Comparison of ENCODE assay signal across 27 mouse cellular contexts in genomic region chr10:111897361-111897760, GRCm38 (mm10).
"Had no signal": no experiment of that assay in that cellular context is flagged by ENCODE, and none has a peak within 500 bp of the region (broad histone marks: within the 10 kb centered on the region; RNA-seq: fewer than 3 reads in every experiment).

No protein-coding gene starts in this region.

- H3K27ac ChIP-seq: gastrocnemius, adult 2 months; heart, adult 2 months; heart, embryonic 10.5 days; hindbrain, embryonic 10.5 days; hindbrain, embryonic 12.5 days; hindbrain, embryonic 14.5 days; intestine, embryonic 15.5 days; kidney, embryonic 15.5 days; kidney, postnatal 0 days; limb, embryonic 13.5 days; limb, embryonic 15.5 days had no signal

- H3K4me1 ChIP-seq: intestine, embryonic 15.5 days had no signal

- H3K27me3 ChIP-seq: heart, embryonic 12.5 days; hindbrain, embryonic 12.5 days; intestine, embryonic 15.5 days; kidney, embryonic 15.5 days; limb, embryonic 13.5 days; limb, embryonic 15.5 days had no signal

- H3K4me2 ChIP-seq: heart, embryonic 12.5 days; hindbrain, embryonic 12.5 days; hindbrain, embryonic 14.5 days; intestine, embryonic 15.5 days; kidney, embryonic 15.5 days; limb, embryonic 13.5 days; limb, embryonic 15.5 days had no signal

- H3K9me3 ChIP-seq: heart, embryonic 10.5 days; heart, embryonic 12.5 days; hindbrain, embryonic 10.5 days; hindbrain, embryonic 12.5 days; intestine, embryonic 15.5 days; kidney, embryonic 15.5 days; limb, embryonic 13.5 days; limb, embryonic 15.5 days had no signal

- DNase-seq: forebrain, postnatal 0 days; gastrocnemius, adult 2 months; gastrocnemius, postnatal 10 days; gastrocnemius, postnatal 25 days; heart, adult 2 months; heart, postnatal 10 days; heart, postnatal 4 days; kidney, adult 11 months; kidney, adult 2 months; kidney, adult 9 months; kidney, postnatal 14 days; kidney, postnatal 36 days; layer of hippocampus, adult 9-11 months; layer of hippocampus, postnatal 36 days; left cerebral cortex, postnatal 4 days had no signal

- H3K9ac ChIP-seq: forebrain, postnatal 0 days; heart, embryonic 12.5 days; hindbrain, embryonic 12.5 days; hindbrain, embryonic 14.5 days; intestine, embryonic 15.5 days; kidney, embryonic 15.5 days; limb, embryonic 13.5 days; limb, embryonic 15.5 days had no signal

- H3K36me3 ChIP-seq: heart, embryonic 10.5 days; heart, embryonic 12.5 days; hindbrain, embryonic 10.5 days; hindbrain, embryonic 12.5 days; intestine, embryonic 15.5 days; kidney, embryonic 15.5 days; limb, embryonic 13.5 days; limb, embryonic 15.5 days had no signal

- H3K4me3 ChIP-seq: gastrocnemius, adult 2 months; heart, adult 2 months; heart, embryonic 10.5 days; heart, embryonic 12.5 days; hindbrain, embryonic 10.5 days; hindbrain, embryonic 12.5 days; intestine, embryonic 15.5 days; kidney, embryonic 15.5 days; limb, embryonic 13.5 days; limb, embryonic 15.5 days had no signal

- ATAC-seq: forebrain, postnatal 0 days; hindbrain, embryonic 16.5 days; inflammation-experienced regulatory T-cells, adult 6 months; intestine, embryonic 15.5 days had no signal
